18 mouse cellular contexts compared by ENCODE assay signal in the genomic region with DNA sequence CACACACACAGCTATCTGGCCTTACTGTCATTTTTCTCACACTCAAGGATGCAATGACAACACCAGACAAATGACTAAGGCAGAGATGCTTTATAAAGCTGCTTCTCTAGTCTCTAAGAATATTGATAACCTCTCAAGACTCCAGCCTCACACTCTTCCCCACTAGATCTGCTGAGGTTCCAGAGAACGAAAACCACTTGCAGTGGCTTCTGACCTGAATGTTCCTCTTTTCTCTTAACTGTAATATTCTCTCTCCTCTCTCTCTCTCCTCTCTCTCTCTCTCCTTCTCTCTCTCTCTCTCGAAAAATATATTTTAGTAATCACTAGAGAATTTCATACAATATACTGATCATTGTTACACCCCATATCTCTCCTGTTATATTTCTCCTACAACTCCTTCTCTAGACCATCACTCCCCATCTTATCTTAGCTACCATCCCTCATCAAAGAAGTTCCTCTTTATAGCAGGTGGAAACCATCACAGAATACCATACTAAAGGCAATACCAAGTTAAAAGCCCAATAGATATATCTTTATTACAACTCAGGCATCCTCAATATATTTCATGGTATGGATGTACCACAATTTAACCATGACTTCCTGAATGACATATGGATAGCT. TPM values are rescaled to one million over a fixed set of nuclear protein-coding genes. Genes with fewer than 3 reads are reported as not detected.
"Had no signal": no experiment of that assay in that cellular context is flagged by ENCODE, and none has a peak within 500 bp of the region (broad histone marks: within the 10 kb centered on the region; RNA-seq: fewer than 3 reads in every experiment).

No protein-coding gene starts in this region.

- H3K9ac ChIP-seq: liver, postnatal 0 days; lung, embryonic 15.5 days; midbrain, embryonic 13.5 days; midbrain, embryonic 15.5 days; neural tube, embryonic 12.5 days had no signal

- H3K4me2 ChIP-seq: lung, embryonic 15.5 days; midbrain, embryonic 11.5 days; midbrain, embryonic 13.5 days; midbrain, embryonic 15.5 days; neural tube, embryonic 12.5 days had no signal

- H3K36me3 ChIP-seq: lung, embryonic 15.5 days; midbrain, embryonic 13.5 days; midbrain, embryonic 15.5 days; neural tube, embryonic 12.5 days had no signal

- H3K27me3 ChIP-seq: lung, embryonic 15.5 days; megakaryocyte, embryonic 14.5 days; midbrain, embryonic 13.5 days; midbrain, embryonic 15.5 days; neural tube, embryonic 12.5 days had no signal

- H3K9me3 ChIP-seq: lung, embryonic 15.5 days; megakaryocyte, embryonic 14.5 days; midbrain, embryonic 13.5 days; midbrain, embryonic 15.5 days; neural tube, embryonic 12.5 days had no signal

- ATAC-seq: liver, postnatal 0 days; lung, postnatal 0 days; midbrain, embryonic 13.5 days; midbrain, embryonic 15.5 days had no signal

- H3K27ac ChIP-seq: lung, embryonic 15.5 days; macrophage; midbrain, embryonic 13.5 days; midbrain, embryonic 15.5 days; neural tube, embryonic 12.5 days had no signal

- H3K4me3 ChIP-seq: lung, embryonic 15.5 days; megakaryocyte, embryonic 14.5 days; midbrain, embryonic 13.5 days; midbrain, embryonic 15.5 days; neural tube, embryonic 12.5 days had no signal

- DNase-seq: liver, postnatal 0 days; lung, adult 2 months; lung, postnatal 14 days; lung, postnatal 36 days; right cerebral cortex, postnatal 14 days; thymus, adult 2 months; thymus, postnatal 25 days; thymus, postnatal 4 days had no signal

- H3K4me1 ChIP-seq: lung, embryonic 15.5 days; midbrain, embryonic 13.5 days; midbrain, embryonic 15.5 days; neural tube, embryonic 12.5 days had no signal

RNA-seq across cellular contexts. Expression of a gene that starts 42.7 kb away (rescaled TPM):
- total RNA-seq: monocyte, adult 5-6 weeks had no signal
- polyA plus RNA-seq: stomach, embryonic 14.5 days had no signal
